ENCODE assay signal across 9 mouse cellular contexts in genomic region chr7:29293131-29294065, GRCm38 (mm10). TPM values are rescaled to one million over a fixed set of nuclear protein-coding genes. Genes with fewer than 3 reads are reported as not detected.
DNase-seq lines count a peak whose midpoint lies in the region; ATAC-seq lines count a peak whose summit lies in the region.
"Had no signal": no experiment of that assay in that cellular context is flagged by ENCODE, and none has a peak within 500 bp of the region (broad histone marks: within the 10 kb centered on the region; RNA-seq: fewer than 3 reads in every experiment).

No protein-coding gene starts in this region.

- no peak overlapping the region for H3K4me2 ChIP-seq in intestine, embryonic 16.5 days (ENCODE audit: low read depth, low read length)

- no peaks in the 10 kb centered on the region for H3K36me3 ChIP-seq in intestine, embryonic 16.5 days (ENCODE audit: control insufficient read depth, insufficient read depth, low read length)

- 0 out of 2 replicates have a peak, but pooled peaks have one; percentile 8 for ATAC-seq in intestine, embryonic 16.5 days
- ATAC-seq in megakaryocyte, adult 5-6 weeks (ENCODE audit: poor library complexity, severe bottlenecking) = no peak

- H3K4me3 ChIP-seq in intestine, embryonic 16.5 days (ENCODE audit: low read length) = no peak overlapping the region

- no peaks in the 10 kb centered on the region for H3K9me3 ChIP-seq in intestine, embryonic 16.5 days (ENCODE audit: control insufficient read depth, low read length)

- peak overlapping the region; percentile 50 for H3K9ac ChIP-seq in intestine, embryonic 16.5 days (ENCODE audit: low read depth, low read length)

- DNase-seq in ovary, postnatal 36 days (ENCODE audit: low spot score) = peak; percentile 53
- DNase-seq in ovary, postnatal 14 days (ENCODE audit: low spot score) = no peak
- peak; percentile 76 for DNase-seq in gastrocnemius, postnatal 14 days
- peak; percentile 71 for DNase-seq in lung, postnatal 25 days (ENCODE audit: low spot score)
- DNase-seq in thymus, postnatal 14 days = no peak
- DNase-seq in frontal cortex, postnatal 10 days (ENCODE audit: low spot score in 2 of 2) = no peak

- H3K4me1 ChIP-seq in intestine, embryonic 16.5 days (ENCODE audit: control insufficient read depth, insufficient read depth, low read length) = peaks cover 32% of the 10 kb centered on the region

- H3K27ac ChIP-seq in intestine, embryonic 16.5 days (ENCODE audit: low read length) = peak overlapping the region; percentile 69

- WGBS in intestine, embryonic 16.5 days = 33% methylated on average over 19 of the region's 19 CpGs

- H3K27me3 ChIP-seq in intestine, embryonic 16.5 days (replicated peaks; ENCODE audit: control insufficient read depth, insufficient read depth, low read length) = no peaks in the 10 kb centered on the region

- intact Hi-C loops in gastrocnemius, postnatal 14 days (cut with DNase I; ENCODE audit: low total_unique reads) = loop anchor here (2.0 kb wide), 1 partner anchor 47 kb away; no protein-coding TSS in a partner anchor

RNA-seq across cellular contexts. Expression of gene Ppp1r14a, which starts 4.3 kb away (rescaled TPM):
- 10 to 100 TPM in 1 of 2 experiments, 1 to 10 TPM in 1; 9.4 to 11.6 TPM for total RNA-seq in gastrocnemius, postnatal 14 days (2021)
- polyA plus RNA-seq in intestine, embryonic 16.5 days (2015; fragmentation: Nextera tagmentation; extraction: Ambion mirVana) = 40.8 and 45.2 TPM in 2 replicates
- total RNA-seq in megakaryocyte, adult 5-6 weeks (2015) = not detected in 2 replicates
- total RNA-seq in megakaryocyte, adult 5-6 weeks (2017) = not detected in 2 replicates

RNA-seq across cellular contexts. Expression of gene Dpf1, which starts 10.4 kb away (rescaled TPM):
- 1 to 10 TPM; 2.7 to 4.5 TPM for total RNA-seq in gastrocnemius, postnatal 14 days (2021)
- polyA plus RNA-seq in intestine, embryonic 16.5 days (2015; fragmentation: Nextera tagmentation; extraction: Ambion mirVana) = 6.2 and 6.8 TPM in 2 replicates
- not detected in 2 replicates for total RNA-seq in megakaryocyte, adult 5-6 weeks (2015)
- not detected in 2 replicates for total RNA-seq in megakaryocyte, adult 5-6 weeks (2017)

RNA-seq across cellular contexts. Expression of gene Spint2, which starts 11.7 kb away (rescaled TPM):
- 1 to 10 TPM; 5.5 to 6.4 TPM for total RNA-seq in gastrocnemius, postnatal 14 days (2021)
- 626 and 672 TPM in 2 replicates for polyA plus RNA-seq in intestine, embryonic 16.5 days (2015; fragmentation: Nextera tagmentation; extraction: Ambion mirVana)
- total RNA-seq in megakaryocyte, adult 5-6 weeks (2015) = 6.1 and 7.3 TPM in 2 replicates
- 2.6 and 5.3 TPM in 2 replicates for total RNA-seq in megakaryocyte, adult 5-6 weeks (2017)

RNA-seq across cellular contexts. Expression of gene 2200002D01Rik, which starts 45.1 kb away (rescaled TPM):
- 1 to 10 TPM in 1 of 2 experiments, under 1 TPM in 1; 0.59 to 1.2 TPM for total RNA-seq in gastrocnemius, postnatal 14 days (2021)
- 261 and 264 TPM in 2 replicates for polyA plus RNA-seq in intestine, embryonic 16.5 days (2015; fragmentation: Nextera tagmentation; extraction: Ambion mirVana)
- not detected in 2 replicates for total RNA-seq in megakaryocyte, adult 5-6 weeks (2015)
- 0.37 and 2.4 TPM in 2 replicates for total RNA-seq in megakaryocyte, adult 5-6 weeks (2017)
- total RNA-seq: layer of hippocampus, adult 18-20 months had no signal

RNA-seq across cellular contexts. Expression of gene Yif1b, which starts 55.3 kb away (rescaled TPM):
- 10 to 100 TPM; 49.4 to 56.8 TPM for total RNA-seq in gastrocnemius, postnatal 14 days (2021)
- polyA plus RNA-seq in intestine, embryonic 16.5 days (2015; fragmentation: Nextera tagmentation; extraction: Ambion mirVana) = 83.1 and 83.7 TPM in 2 replicates
- total RNA-seq in megakaryocyte, adult 5-6 weeks (2015) = 36.2 and 38.0 TPM in 2 replicates
- 19.1 and 21.8 TPM in 2 replicates for total RNA-seq in megakaryocyte, adult 5-6 weeks (2017)

Comparison
In these comparisons a context has a peak if more than half of its experiments do, and no peak if none do; other contexts are left out.
1. DNase-seq: peak in ovary, postnatal 36 days (single experiment), gastrocnemius, postnatal 14 days (single experiment) and lung, postnatal 25 days (single experiment); none in ovary, postnatal 14 days (single experiment), thymus, postnatal 14 days (single experiment) and frontal cortex, postnatal 10 days (0 of 2).
2. RNA of gene Ppp1r14a, which starts 4.3 kb away (total RNA-seq): 9.4 to 11.6 TPM in gastrocnemius, postnatal 14 days; not detected in megakaryocyte, adult 5-6 weeks; every median in the first group is over 10 times any median in the second.